Mouse (Mus musculus) inflammation-experienced regulatory T-cells, adult 6 months (primary cell): ENCODE measurements around the gene Pa2g4. TPM values are rescaled to one million over a fixed set of nuclear protein-coding genes. Genes with fewer than 3 reads are reported as not detected.
A peak's percentile ranks its signal among the peaks of the same experiment; 100 is the strongest.
"Not testable (repeated sequence)": the region's sequence is repeated elsewhere in the genome, so short reads cannot be mapped to it uniquely, and the experiment has no call there.

Experiments used
- ATAC-seq: one replicate; pipeline ENCODE4 v1.8.0; 2017
- polyA plus RNA-seq, 3 experiments: library from polyadenylated mRNA; unstranded; fragments of 100-300 nt; shearing (Covaris generic); gene quantifications; one replicate each; pipeline ENCODE4 v1.2.1; 2017

Gene Pa2g4
- polyA plus RNA-seq, 3 experiments from 2014 or later, result 110 to 145 (median 137) TPM

DNA sequence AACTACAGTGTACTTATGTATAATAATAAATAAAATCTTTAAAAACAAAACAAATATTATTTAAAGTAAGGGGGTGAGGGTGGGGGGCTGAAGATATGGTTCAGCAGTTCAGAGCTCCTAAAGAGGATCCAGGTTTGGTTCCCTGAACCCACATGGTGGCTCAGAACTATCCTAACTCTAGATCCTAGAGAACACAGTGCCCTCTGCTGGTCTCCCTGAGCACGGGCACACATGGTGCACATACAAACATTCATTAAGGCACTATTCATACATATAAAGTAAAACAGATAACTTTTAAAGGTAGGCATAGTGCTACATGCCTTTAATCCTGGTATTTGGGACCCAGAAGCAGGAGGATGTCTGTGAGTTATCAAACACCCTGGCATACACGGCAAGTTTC lies 9.3 kb upstream of the Pa2g4 start:
- ATAC-seq, result no peak

DNA sequence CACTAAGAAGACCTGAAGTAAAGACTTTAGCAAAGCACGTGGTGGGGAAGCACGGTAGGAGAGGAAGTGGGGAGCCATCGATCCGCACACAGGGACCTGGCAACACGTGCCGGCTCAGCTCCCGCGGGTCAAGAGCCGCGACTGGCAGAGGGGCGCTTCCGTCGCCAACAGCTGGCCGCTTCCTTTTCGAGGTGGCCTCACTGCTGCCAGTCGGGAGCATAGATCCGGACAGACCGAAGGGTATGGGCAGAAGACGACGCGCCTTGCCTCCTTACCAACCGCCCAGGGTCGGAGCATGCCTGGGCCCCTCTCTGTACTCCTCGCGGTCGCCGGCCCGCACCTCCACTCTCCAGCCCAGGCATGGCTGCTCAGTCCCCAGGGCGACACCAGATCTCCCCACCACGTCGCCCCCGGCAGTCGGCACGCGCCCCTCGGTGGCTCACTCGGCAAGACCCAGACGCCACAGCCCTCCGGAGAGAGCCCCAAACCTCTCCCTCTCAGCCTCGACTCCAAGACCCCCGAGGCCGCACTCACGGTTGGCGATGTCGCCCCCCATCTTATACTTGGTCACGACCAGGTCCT lies 490 bp downstream of the Pa2g4 start:
- ATAC-seq, result peak; percentile 11

DNA sequence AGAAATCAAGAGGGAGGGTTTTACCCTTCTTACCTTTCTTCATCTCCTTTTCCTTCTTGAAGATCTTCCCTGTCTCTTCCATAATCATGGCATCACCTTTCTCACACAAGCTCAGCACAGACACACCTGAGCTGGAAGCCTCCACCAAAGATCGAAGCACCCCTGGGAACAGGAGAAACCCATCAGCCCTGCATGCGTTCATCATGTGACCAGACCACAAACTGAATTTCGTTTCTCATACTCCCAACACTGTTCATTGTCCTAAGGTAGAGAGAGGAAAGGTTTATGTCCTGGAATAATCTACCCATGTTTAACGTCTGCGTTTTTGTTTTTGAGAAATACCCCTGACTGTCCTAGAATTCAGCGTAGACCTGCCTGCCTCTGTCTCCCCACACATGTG lies 2.2 kb downstream of the Pa2g4 start:
- ATAC-seq, result no peak

DNA sequence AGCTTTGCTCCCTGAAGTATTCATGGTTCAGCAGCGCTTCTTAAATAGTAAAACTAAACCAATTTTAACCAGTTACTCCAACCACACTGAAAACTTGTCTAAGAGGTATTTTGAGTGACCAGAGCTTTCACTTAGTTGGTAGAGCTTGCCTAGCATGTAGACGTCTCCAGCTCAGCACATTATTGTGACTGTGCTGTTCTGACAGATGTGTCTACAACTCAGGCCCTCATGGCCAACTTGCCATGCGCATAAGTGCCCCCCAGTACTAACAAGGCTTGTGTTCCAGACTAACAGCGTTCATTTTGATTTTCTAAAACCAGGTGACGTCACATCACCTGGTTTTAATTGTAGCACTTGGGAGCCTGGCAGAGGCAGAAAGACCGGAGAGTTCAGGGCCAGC lies 8.8 kb downstream of the Pa2g4 start:
- ATAC-seq, result no peak

- no peak for ATAC-seq
These were observed 9.5 kb downstream of the Pa2g4 start for GRCm38 (mm10) chr10:128556286-128556685.

DNA sequence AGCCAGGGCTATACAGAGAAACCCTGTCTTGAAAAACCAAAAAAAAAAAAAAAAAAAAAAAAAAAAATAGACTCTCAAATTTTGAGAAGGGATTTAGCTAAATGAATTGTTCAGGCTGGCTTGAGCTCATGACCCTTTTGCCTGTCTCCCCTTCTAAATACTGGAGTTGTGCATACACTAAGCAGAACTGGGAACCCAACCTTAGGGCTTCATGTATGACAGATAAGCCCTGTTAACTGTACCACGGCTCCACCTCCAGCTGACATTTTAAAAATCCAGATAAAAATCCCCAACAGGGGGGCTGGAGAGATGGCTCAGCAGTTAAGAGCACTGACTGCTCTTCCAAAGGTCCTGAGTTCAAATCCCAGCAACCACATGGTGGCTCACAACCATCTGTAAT lies 10.2 kb downstream of the Pa2g4 start:
- ATAC-seq, result not testable (repeated sequence)

DNA sequence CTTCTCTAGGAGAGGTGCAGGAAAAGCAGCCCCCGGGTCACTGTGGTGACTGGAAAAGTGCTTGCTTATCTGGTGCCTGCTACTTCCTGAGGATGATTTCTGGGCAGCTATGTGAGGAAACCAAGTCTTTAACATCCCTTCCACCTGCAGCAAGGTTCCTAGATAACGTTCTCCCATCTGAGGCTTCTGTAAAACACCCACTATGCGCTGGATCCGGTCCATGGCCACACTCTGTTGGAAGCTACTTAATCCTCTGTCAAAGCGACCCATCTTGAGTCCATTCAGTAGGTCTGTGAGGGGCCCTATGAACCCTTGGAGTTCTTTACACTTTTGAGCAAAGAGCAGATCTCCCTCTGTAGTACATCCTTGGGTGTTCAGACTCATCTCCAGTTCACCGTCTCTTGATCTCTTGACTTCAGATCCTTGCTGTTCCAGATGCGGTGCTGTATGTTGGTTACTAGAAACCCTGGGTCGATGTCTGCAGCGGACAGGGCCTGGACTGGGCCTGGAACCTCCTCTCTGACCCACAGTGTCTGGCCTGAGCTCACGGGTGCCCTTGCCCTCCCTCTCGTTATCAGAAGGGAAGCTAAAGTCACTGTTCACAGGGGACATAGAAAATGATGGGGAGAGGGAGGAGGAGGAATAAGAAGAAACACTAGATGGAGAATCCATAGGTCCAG lies 15.5 kb downstream of the Pa2g4 start:
- ATAC-seq, result not testable (repeated sequence)

DNA sequence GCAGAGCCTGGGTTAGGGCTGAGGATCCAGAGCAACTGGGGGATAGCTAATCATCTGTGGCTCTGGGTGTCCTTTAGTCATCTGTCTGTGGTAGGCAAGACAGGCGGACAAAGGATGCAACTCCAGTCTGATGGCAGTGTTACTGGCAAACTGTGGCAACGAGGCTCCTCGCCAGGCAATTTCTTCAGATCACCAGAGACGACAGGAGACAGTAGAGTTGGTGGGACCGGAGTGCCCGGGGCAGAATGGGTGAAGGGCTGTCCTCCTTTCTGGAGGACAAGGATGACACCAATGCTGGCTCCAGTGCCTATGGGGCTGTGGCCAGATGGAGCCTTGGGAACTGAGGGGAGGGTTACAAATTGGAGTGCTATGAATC lies 16.1 kb downstream of the Pa2g4 start:
- ATAC-seq, result not testable (repeated sequence)

DNA sequence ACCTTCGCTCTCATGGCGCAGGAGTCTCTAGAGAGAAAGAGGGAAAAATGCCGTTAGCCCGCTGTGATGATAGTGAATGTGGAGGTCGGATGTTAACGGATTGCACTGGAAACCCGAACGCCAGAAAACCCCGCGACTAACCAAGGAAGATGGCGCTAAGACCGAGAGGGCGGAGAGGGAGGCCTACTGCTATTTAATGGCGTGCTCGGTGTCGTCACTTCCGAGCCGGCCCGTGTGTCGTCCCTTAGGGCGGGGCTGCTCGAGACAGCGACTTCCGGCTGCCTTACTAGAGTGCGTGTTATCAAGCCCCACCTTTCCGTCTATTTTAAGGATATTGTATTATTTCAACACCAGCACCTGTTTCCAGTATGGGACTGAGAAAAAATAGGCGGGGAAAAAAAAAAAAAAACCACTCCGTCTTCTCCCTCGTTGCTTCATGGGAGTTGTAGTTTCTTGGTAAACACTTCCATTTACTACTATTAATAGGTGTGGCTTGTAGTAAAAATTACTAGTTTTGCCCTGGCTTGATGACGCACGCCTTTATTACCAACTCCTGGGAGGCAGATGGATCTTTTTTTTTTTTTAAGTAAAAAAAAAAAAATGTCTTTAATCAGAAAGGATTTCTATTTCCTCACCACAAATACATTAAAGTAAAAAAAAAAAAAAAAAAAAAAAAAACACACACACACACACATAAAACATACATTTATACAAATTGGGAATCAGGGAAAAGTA lies 16.7 kb downstream of the Pa2g4 start, which contains the start of gene Rpl41:
TSS of gene Rpl41 (minus strand) at position 359 of the 735 bp plus-strand sequence.
- peak; percentile 80 for ATAC-seq

DNA sequence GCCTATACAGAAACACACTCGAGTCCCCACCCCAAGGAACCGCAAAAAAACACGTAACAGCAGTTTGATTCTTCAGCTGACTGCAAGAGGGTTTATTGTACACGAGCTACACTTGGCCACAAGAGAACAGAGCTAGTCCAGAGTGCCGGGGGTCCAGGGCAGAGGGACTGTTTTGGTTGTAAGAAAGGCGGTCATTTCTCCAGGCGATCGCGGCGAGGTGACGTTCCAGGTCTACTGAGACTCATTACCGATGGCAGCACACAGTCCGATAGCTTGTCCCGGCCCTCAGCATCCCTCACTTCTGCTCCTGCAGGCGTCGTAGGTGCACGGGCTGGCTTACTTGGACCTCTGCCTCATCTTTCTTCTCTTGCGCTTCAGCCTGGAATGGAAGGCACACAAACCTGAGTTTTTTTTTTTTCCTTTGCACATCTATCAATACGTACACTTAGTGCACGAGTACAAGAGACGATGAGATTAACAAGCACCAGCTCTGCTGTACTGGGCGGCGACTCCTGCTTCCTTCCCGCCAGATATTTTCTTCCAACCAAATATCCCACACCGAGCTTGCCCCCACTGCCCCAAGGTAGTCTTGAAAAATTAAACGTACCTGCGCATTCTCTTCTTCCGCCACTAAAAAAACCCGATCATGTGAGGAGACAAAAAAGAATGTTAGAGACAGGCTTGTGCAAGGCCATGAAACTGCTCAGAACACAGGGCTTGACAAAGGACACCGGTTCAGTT lies 17.6 kb downstream of the Pa2g4 start:
- not testable (repeated sequence) for ATAC-seq

- peak; percentile 74 for ATAC-seq
These were observed 18.3 kb downstream of the Pa2g4 start, which contains the start of gene Zc3h10 for GRCm38 (mm10) chr10:128547361-128548032. TSS of gene Zc3h10 (minus strand) at chr10:128547774.

DNA sequence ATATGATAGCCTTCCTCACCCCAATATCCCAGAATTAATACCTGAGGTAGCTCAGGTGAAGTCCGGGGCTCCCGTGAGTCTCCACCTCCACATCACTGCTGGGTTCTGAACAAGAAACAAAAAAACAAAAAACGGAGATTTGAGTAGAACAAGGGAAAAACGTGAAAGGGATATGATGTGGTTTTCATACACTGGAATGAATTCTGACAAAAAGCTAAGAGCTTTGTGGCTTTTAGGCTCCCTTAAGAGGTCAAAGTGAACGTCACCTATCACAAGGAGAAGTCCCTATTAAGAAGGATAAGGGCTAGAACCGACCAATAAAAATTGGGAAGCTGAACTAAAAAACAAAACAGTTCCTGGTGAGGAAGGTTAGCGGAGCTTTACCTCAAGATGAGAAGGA lies 19.0 kb downstream of the Pa2g4 start:
- ATAC-seq, result no peak

DNA sequence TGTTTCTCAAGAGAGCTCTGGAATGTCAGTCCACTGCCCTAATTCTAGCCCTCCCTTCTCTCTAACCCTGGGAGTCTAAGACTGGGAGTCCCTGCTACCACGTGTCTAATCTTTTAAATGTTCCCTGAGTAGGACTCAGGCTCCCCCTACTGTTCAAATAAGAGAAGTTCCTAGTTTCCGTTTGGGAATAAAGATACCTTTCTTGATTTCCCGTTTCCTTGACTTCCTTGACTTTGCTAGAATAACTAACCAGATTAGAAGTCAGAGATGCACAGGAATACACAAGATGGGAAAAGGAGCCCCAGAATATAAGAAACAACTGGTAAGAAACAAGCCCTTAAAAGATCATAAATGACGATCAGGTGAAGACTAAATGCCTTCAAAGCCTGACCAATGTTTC lies 19.4 kb downstream of the Pa2g4 start:
- no peak for ATAC-seq

GRCm38 (mm10) chr10:128545570-128545898 lies 20.3 kb downstream of the Pa2g4 start:
- no peak for ATAC-seq

DNA sequence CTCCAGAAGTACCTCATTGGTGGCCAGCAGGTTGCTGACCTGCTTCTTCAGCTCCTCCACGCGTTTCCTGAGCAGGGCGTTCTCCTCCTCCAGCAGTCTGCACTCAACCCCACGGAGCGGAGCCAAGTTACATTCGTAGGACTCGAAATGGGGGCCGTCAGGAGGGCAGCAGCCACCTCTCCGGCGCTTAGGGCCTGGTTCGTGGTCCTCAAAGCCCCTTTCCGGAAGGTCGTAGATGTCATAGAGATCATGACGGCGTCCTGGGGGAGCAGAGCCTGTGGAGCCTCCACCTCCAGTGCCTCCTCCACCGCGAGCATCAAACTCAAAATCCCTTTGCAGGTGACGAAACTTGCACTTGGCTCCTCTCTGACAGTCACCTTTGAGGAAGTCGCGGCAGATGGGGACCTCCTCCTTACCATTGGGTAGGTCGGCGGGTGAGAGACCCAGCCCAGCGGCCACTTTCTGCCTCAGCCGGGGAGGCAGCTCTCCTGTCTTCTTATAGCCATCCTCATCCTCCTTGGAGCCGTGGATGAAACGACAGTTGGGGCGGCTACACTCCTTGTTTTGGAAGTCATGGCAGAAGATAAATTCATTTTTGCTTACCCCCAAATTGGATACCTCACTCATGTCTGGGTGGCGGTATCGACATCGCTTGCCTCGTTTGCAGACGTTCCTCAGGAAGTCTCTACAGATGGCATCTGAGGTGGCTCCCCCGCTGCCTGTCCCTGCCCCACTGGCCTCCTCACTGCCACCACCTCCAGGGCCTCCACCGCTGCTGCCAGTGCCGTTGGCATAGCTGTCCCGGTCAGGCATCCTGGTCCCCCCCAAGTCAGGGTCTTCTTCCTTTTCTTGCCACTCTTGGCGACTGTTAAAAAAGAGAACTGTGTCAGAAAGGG lies 20.9 kb downstream of the Pa2g4 start:
- ATAC-seq, result no peak

DNA sequence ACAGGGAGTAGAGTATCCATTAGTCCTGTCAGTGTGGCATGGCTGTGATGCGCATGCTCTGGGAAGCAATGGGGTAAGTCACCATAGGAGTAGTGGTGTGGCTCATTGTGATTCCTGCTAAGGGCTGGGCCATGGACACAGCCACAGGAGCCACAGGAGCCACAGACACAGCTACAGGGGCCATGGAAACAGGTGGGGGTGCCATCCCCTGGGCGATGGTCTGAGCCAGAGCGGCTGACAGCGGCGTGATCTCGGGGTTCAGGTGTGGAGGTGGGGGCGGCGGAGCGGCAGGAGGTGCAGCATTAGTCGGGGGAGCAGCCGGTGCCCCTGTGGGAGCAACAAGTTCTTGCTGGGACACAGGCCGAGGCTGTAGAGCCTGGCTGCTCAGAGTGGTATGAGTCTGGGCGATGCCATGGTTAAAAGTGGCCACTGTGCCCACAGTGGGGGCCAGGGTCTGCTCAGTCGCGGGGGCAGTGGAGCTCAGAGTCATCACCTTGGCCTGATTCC lies 21.6 kb downstream of the Pa2g4 start:
- ATAC-seq, result no peak

DNA sequence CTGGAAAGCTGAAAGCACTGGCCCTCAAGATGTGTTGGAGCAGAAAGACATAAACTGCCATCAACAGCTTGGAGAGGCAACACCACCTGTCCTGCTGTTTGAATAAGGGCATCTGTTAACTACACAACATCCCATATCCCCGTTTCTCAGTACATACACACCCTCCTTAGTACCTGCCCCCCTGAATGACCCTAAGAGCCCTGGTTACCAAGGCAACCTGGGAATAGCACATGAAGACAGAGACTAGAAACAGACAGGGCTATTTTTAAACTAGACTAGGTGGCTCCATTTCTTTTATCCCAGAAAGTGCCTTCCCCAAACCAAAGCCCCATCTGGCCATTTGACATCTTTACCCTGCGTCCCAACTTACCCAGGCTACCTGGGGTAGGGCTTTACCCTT lies 22.7 kb downstream of the Pa2g4 start:
- no peak for ATAC-seq

DNA sequence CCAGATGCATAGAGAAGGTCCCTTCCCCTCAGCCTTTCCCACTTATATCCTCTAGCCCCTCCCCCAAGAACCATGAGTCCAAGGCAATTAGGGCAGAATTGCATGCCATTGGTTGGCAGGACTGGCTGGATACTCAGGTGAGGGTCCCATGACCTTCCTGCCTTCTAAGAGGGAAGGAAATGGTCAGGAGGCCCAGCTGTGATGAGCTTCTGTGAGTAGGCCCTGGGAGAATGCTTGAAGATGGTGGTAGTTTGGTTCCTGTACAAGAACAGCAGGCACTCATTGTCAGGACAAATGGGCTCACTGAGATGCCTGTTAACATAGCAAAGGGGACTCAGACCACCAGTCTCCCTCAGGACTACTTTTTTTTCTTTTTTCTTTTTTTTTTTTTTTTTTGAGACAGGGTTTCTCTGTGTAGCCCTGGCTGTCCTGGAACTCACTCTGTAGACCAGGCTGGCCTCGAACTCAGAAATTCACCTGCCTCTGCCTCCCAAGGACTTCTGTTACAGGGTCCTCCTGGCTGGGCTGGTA lies 27.4 kb downstream of the Pa2g4 start:
- no peak for ATAC-seq

GRCm38 (mm10) chr10:128536266-128536940 lies 29.4 kb downstream of the Pa2g4 start:
- ATAC-seq, result peak; percentile 96

DNA sequence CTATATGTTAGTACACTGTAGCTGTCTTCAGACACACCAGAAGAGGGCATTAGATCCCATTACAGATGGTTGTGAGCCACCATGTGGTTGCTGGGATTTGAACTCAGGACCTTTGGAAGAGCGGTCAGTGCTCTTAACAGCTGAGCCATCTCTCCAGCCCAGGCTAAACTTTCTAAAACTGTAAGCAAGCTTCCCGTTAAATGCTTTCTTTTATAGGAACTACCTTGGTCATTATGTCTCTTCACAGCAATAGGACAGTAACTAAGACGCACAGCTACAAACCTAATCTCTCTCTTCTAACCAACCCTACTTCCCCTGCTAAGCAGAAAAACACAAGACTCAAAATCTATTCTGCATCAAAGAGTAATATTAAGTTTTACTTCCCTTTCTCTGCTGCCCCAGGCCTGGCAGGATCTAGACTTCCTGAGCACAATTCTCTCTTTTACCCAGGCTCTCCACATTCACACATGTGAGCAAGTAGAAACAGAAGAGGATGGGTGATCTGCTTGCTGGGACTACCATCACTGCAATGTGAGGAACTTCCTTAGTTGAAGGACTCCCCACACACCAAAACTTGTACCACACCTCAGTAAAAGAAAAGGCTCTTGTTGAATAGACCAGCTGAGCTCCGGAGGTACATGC lies 30.0 kb downstream of the Pa2g4 start:
- peak; percentile 33 for ATAC-seq
